Mouse (Mus musculus) thymus, adult 2 months (tissue): ENCODE measurements around the gene Ccdc90b.

ENCODE experiments used
- CTCF ChIP-seq: fragments of 200-500 bp; IDR thresholded peaks from 2 replicates; pipeline ENCODE4 v1.5.1; 2012; ENCODE audit warnings: mild to moderate bottlenecking, control low read depth, low read length, moderate library complexity, borderline replicate concordance; ENCODE audit not compliant: control insufficient read depth, poor library complexity, insufficient read depth; ENCODE audit errors: extremely low read depth
- POLR2A ChIP-seq: fragments of 200-500 bp; IDR thresholded peaks from 2 replicates; pipeline ENCODE4 v1.6.1; 2012; ENCODE audit warnings: mild to moderate bottlenecking, low read length, control low read depth, moderate library complexity; ENCODE audit not compliant: control insufficient read depth, poor library complexity, insufficient read depth; ENCODE audit errors: extremely low read depth

GRCm38 (mm10) chr7:92610830-92611229 is 49.9 kb downstream of the Ccdc90b start:
- TF ChIP-seq CTCF (no peak), POLR2A (no peak)
